Mouse (Mus musculus) bone marrow macrophage, adult 2 months (primary cell): ENCODE measurements around the gene Por.

ENCODE experiments used
- CTCF ChIP-seq: IDR thresholded peaks from 2 replicates; pipeline ENCODE4 v1.5.1; 2012; ENCODE audit warnings: low read depth, mild to moderate bottlenecking, low read length, moderate library complexity
- POLR2A ChIP-seq: IDR thresholded peaks from 2 replicates; pipeline ENCODE4 v1.6.1; 2012; ENCODE audit warnings: mild to moderate bottlenecking, low read depth, low read length, borderline replicate concordance

GRCm38 (mm10) chr5:135723165-135723751, 53.4 kb downstream of the Por start:
- TF ChIP-seq CTCF, result no peak
- no peak for TF ChIP-seq POLR2A
